Mouse (Mus musculus) thymus, adult 2 months (tissue): ENCODE measurements around the gene Phf23.

Experiments
- CTCF ChIP-seq: fragments of 200-500 bp; IDR thresholded peaks from 2 replicates; pipeline ENCODE4 v1.5.1; 2012; ENCODE audit warnings: mild to moderate bottlenecking, control low read depth, low read length, moderate library complexity, borderline replicate concordance; ENCODE audit not compliant: control insufficient read depth, poor library complexity, insufficient read depth; ENCODE audit errors: extremely low read depth
- POLR2A ChIP-seq: fragments of 200-500 bp; IDR thresholded peaks from 2 replicates; pipeline ENCODE4 v1.6.1; 2012; ENCODE audit warnings: mild to moderate bottlenecking, low read length, control low read depth, moderate library complexity; ENCODE audit not compliant: control insufficient read depth, poor library complexity, insufficient read depth; ENCODE audit errors: extremely low read depth

- TF ChIP-seq POLR2A (0 out of 2 replicates have a peak, but pooled peaks have one; percentile 39), CTCF (no peak)
Measured at GRCm38 (mm10) chr11:70019495-70020021, 24.0 kb downstream of the Phf23 start.
